Mouse (Mus musculus) hindbrain, embryonic 16.5 days (tissue): ENCODE data around the gene Tmem145. TPM values are rescaled to one million over a fixed set of nuclear protein-coding genes. Genes with fewer than 3 reads are reported as not detected.

Experiments
- ATAC-seq: fragments of 200-750 bp; cut with Nextera tagmentation; 2 replicates; pipeline ENCODE4 v1.8.0; 2017; ENCODE audit warnings: moderate TSS enrichment, moderate library complexity
- H3K27ac ChIP-seq: fragments of 300-500 bp; sonication (generic); 2 replicates; pipeline ENCODE4 v1.5.1; 2014; ENCODE audit warnings: low read depth, mild to moderate bottlenecking, control low read depth, low read length, moderate library complexity
- H3K27me3 ChIP-seq: fragments of 300-500 bp; sonication (generic); replicated peaks from 2 replicates; pipeline ENCODE4 v1.6.1; 2014; ENCODE audit warnings: low read length; ENCODE audit not compliant: control insufficient read depth, insufficient read depth
- H3K36me3 ChIP-seq: fragments of 300-500 bp; sonication (generic); 2 replicates; pipeline ENCODE4 v1.6.1; 2014; ENCODE audit warnings: mild to moderate bottlenecking, low read length, moderate library complexity, mixed read lengths; ENCODE audit not compliant: control insufficient read depth, insufficient read depth
- H3K4me1 ChIP-seq: fragments of 300-500 bp; sonication (generic); 2 replicates; pipeline ENCODE4 v1.6.1; 2014; ENCODE audit warnings: low read depth, low read length; ENCODE audit not compliant: control insufficient read depth, insufficient read depth
- H3K4me2 ChIP-seq: fragments of 300-500 bp; sonication (generic); 2 replicates; pipeline ENCODE4 v1.6.1; 2014; ENCODE audit warnings: mild to moderate bottlenecking, low read length, control low read depth, moderate library complexity
- H3K4me3 ChIP-seq: fragments of 300-500 bp; sonication (generic); 2 replicates; pipeline ENCODE4 v1.5.1; 2014; ENCODE audit warnings: mild to moderate bottlenecking, low read length, control low read depth, moderate library complexity
- H3K9ac ChIP-seq: fragments of 300-500 bp; sonication (generic); 2 replicates; pipeline ENCODE4 v1.6.1; 2014; ENCODE audit warnings: low read depth, mild to moderate bottlenecking, control low read depth, low read length, moderate library complexity
- H3K9me3 ChIP-seq: fragments of 300-500 bp; sonication (generic); 2 replicates; pipeline ENCODE4 v1.6.1; 2014; ENCODE audit warnings: mild to moderate bottlenecking, low read length, moderate library complexity; ENCODE audit not compliant: control insufficient read depth
- WGBS: fragments of 180-500 bp; shearing (Covaris S2); extraction: QIAGEN DNeasy Blood & Tissue Kit; methylation state at CpG from one replicate; pipeline ENCODE4 v1.1.7; 2014; 5-methylcytosine and 5-hydroxymethylcytosine counted together
- polyA plus RNA-seq: library from polyadenylated mRNA; unstranded; fragments of >200 nt; fragmentation: Nextera tagmentation; extraction: Ambion mirVana; gene quantifications from 2 replicates; pipeline ENCODE4 v1.2.1, GENCODE M21; 2015

Tmem145 gene
- polyA plus RNA-seq, 1 experiment from 2014 or later = 78.7 TPM

DNA sequence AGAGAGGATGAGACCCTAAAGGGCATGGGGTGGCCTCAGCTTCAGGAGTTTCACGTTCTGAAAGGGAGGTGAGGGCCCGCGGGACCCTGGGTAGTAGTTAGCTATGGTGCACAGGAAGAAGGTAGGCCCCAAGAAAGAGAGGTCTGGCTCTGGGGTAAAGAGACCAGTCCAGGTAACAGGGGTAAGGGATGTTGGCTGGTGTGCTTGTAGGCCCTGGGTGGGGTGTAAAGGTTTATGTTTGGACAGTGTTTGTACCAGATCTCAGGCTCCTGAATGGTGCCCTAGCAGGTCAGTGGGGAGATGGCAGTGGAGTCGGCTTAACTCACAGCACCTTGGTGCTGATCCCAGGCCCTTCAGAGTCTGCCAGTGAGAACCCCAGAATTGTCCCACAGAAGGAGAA lies 36.9 kb upstream of the Tmem145 start:
- Histone ChIP-seq H3K4me1 (peaks cover 24% of the 10 kb centered on the region), H3K4me2 (peak overlapping the region; percentile 68), H3K9me3 (no peaks in the 10 kb centered on the region), H3K27me3 (no peaks in the 10 kb centered on the region; the same call in none of the 2 replicates), H3K36me3 (peaks cover 22% of the 10 kb centered on the region; the same call in 1 of the 2 replicates), H3K27ac (peak overlapping the region; percentile 54; the same call in 1 of the 2 replicates), H3K9ac (peak overlapping the region; percentile 92), H3K4me3 (peak overlapping the region; percentile 83)
- ATAC-seq = no peak
- WGBS = 46% methylated on average over 4 of the region's 4 CpGs

DNA sequence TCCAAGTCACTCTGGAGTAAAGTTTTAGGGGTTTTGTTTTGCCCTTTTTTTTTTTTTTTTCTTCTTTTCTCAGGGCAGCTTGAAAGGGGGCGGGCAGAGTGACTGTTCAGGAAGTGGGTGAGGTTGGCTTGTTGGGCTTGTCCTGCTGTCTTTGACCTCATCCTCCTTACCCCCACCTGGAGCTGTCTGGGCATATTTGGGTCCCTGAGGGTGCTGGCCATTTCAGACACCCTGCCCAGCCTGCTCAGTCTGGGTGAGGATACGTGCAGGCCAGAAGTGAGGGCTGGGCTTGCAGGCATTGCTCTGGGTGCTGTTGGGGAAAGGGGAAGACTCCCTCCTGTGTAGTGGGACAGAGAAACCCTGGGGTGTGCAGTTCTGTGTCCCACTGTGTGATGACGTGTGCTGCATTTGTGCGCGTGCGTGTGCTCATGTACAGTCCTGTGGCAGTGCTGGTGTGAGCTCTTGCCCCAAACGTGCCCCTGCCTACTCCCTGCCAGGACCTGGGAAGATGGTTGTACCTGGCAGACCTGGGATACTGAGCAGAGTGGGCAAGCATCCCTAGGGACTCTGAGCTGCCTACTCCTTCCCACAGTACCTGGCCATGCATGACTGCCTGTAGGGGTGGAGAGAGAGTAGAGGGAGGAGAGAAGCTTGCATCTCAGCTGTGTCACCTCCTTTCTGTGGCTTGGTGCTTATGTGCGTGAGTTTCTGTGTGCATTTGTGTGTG lies 36.2 kb upstream of the Tmem145 start:
- H3K27ac ChIP-seq = no peak overlapping the region
- ATAC-seq = no peak
- H3K27me3 ChIP-seq = no peaks in the 10 kb centered on the region; the same call in 1 of the 2 replicates
- WGBS = 80% methylated on average over 8 of the region's 8 CpGs
- H3K4me1 ChIP-seq = peaks cover 25% of the 10 kb centered on the region
- H3K9ac ChIP-seq = peak overlapping the region; percentile 43; the same call in 1 of the 2 replicates
- H3K36me3 ChIP-seq = peaks cover 22% of the 10 kb centered on the region; the same call in 1 of the 2 replicates
- H3K9me3 ChIP-seq = no peaks in the 10 kb centered on the region
- H3K4me2 ChIP-seq = peak overlapping the region; percentile 68
- peak overlapping the region; percentile 9; the same call in 1 of the 2 replicates for H3K4me3 ChIP-seq

DNA sequence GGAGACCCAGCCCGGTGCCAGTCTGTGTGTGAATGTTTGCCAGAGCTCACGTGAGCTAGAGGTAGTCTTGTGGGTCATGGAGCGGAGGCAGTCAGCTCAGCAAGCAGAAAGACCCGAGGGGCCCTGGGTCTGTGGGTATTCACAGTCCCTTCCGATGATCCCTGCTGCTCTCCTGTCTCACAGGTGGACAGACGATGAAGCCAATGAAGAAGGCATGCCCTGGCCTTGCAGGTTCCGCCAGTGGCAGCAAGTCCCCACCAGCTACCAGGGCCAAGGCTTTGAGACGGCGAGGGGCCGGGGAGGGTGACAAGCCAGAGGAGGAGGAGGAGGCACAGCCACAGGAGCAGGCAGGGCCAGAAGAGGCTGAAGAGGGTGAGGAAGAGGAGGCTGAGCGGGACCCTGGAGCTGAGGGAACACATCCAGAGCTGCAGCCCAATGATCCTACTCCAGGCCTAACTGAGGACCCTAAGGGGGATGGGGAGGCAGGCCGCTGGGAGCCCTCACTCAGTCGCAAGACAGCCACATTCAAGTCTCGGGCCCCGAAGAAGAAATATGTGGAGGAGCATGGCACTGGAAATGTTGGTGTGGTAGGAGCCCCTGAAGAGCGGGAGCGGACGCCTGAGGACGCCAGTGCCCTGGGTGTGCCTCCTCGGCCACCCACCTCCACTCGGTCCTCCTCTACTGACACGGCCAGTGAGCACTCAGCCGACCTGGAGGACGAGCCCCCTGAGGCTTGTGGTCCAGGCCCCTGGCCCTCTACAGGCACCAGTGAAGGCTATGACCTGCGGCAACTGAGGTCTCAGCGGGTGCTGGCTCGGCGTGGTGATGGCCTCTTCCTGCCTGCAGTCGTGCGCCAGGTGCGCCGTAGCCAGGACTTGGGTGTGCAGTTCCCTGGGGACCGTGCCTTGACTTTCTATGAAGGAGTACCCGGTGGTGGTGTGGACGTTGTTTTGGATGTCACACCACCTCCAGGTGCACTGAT lies 35.0 kb upstream of the Tmem145 start:
- ATAC-seq = no peak
- 90% methylated on average over 35 of the region's 35 CpGs for WGBS
- Histone ChIP-seq H3K4me2 (no peak overlapping the region), H3K27me3 (no peaks in the 10 kb centered on the region), H3K4me1 (peaks cover 30% of the 10 kb centered on the region), H3K36me3 (peaks cover 22% of the 10 kb centered on the region; the same call in 1 of the 2 replicates), H3K4me3 (no peak overlapping the region), H3K27ac (no peak overlapping the region), H3K9me3 (no peaks in the 10 kb centered on the region), H3K9ac (no peak overlapping the region)

DNA sequence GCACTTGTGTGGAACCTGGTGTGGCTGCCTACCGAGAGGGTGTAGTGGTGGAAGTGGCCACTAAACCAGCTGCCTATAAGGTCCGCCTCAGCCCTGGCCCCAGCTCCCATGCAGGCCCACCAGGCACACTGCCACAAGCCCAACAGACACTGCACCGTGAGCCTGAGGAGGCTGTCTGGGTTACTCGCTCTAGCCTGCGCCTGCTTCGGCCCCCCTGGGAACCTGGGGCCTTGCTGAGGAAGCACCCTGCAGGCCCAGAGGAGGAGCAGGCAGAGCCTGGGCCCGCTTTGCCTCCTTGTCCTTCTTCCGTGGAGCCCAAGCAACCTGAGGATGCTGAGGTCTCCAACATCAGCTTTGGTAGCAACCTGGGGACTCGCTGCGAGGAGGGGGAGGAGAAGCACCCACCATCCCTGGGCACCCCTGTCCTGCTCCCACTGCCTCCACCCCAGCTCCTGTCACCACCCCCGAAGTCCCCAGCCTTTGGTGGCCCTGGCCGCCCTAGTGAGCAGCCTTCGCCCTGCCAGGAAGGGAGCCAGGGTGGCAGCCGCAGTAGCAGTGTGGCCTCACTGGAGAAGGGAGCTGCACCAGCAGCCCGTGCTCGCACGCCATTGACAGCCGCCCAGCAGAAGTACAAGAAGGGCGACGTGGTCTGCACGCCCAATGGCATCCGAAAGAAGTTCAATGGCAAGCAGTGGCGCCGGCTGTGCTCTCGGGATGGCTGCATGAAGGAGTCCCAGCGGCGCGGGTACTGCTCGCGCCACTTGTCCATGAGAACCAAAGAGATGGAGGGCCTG lies 34.1 kb upstream of the Tmem145 start:
- H3K27me3 ChIP-seq = no peaks in the 10 kb centered on the region

DNA sequence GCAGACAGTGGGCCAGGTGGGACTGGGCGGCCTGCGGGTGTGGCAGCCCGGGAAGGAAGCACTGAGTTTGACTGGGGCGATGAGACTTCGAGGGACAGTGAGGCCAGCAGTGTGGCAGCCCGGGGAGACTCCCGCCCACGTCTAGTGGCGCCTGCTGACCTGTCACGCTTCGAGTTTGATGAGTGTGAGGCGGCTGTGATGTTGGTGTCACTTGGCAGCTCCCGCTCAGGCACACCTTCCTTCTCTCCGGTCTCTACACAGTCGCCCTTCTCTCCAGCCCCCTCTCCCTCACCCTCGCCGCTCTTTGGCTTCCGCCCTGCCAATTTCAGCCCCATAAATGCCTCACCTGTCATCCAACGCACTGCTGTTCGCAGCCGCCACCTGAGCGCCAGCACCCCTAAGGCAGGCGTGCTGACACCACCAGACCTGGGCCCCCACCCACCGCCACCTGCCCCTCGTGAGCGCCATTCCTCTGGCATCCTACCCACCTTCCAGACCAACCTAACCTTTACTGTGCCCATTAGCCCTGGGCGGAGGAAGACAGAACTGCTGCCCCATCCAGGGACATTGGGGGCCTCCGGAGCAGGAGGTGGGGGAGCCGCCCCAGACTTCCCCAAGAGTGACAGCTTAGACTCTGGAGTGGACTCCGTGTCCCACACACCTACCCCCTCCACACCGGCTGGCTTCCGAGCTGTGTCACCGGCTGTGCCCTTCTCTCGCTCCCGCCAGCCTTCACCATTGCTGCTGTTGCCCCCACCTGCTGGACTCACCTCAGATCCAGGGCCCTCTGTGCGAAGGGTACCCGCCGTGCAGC lies 33.3 kb upstream of the Tmem145 start:
- Histone ChIP-seq H3K36me3 (peaks cover 22% of the 10 kb centered on the region; the same call in 1 of the 2 replicates), H3K9ac (no peak overlapping the region), H3K27ac (no peak overlapping the region), H3K4me1 (peaks cover 32% of the 10 kb centered on the region), H3K4me3 (no peak overlapping the region), H3K9me3 (no peaks in the 10 kb centered on the region), H3K4me2 (no peak overlapping the region), H3K27me3 (no peaks in the 10 kb centered on the region)
- WGBS = 89% methylated on average over 38 of the region's 38 CpGs
- no peak for ATAC-seq

More for the DNA sequence above, 34.1 kb upstream of the Tmem145 start:
- ATAC-seq = no peak
- Histone ChIP-seq H3K9ac (no peak overlapping the region), H3K4me2 (no peak overlapping the region), H3K9me3 (no peaks in the 10 kb centered on the region), H3K4me3 (no peak overlapping the region), H3K27ac (no peak overlapping the region), H3K36me3 (peaks cover 22% of the 10 kb centered on the region; the same call in 1 of the 2 replicates), H3K4me1 (peaks cover 30% of the 10 kb centered on the region)
- WGBS = 87% methylated on average over 30 of the region's 30 CpGs

DNA sequence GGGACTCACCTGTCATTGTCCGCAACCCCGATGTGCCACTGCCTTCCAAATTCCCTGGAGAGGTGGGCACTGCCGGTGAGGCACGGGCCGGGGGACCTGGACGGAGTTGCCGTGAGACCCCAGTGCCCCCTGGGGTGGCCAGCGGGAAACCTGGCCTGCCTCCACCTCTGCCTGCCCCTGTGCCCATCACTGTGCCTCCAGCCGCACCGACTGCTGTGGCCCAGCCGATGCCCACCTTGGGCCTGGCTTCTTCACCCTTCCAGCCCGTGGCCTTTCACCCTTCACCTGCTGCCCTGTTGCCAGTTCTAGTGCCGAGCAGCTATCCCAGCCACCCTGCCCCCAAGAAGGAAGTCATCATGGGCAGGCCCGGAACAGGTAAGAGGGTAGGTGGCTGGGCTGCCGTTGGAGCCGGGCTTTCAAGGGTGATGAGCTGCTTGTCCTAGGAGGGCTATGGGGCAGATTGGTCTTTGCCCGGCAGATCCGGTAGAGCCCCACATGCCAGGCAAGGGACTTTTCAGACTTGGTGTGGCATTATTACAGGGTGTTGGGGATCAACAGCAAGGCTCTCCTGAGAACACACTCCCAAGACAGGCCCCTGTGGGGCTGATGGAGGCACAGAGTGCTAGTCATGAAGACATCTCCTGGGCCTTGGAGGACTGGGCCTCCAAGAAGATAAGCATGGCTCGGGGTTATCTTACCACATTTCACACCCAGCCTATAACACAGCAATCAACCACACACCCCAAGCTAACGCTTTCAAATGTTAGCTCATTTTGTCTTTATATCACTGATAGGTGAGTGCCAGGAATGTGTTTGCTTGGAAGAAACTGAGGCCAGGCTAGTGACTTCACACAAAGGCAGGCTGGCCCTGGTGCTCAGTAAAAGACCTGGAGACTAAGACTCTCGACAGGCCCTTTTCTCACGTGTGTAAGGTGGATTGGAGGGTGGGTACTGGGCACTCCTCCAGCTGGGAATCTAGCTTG lies 32.4 kb upstream of the Tmem145 start:
- peaks cover 36% of the 10 kb centered on the region for H3K4me1 ChIP-seq

DNA sequence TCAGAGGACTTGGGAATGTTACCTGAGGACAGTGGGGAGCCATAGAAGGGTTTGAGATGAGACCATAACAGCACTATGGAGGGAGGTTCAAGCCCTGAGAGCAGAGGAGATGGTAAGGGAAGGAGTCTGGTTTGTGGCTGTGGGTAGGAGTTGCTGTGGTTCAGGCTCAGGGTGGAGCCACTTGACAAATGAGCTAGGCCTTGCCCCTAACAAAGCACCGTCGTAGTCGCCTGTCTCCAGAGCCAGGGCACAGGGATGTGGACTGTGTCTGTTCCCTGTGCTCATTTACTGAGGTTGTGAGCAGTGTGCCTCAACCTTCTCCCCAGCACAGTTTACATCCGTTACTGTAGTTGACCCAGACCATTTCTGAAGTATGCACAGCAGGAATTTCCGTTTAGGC lies 31.3 kb upstream of the Tmem145 start:
- H3K4me2 ChIP-seq = no peak overlapping the region
- H3K9ac ChIP-seq = no peak overlapping the region
- no peak overlapping the region for H3K4me3 ChIP-seq
- H3K9me3 ChIP-seq = no peaks in the 10 kb centered on the region
- 53% methylated on average over 5 of the region's 5 CpGs for WGBS
- peaks cover 22% of the 10 kb centered on the region; the same call in 1 of the 2 replicates for H3K36me3 ChIP-seq
- H3K27ac ChIP-seq = no peak overlapping the region
- ATAC-seq = no peak
- H3K27me3 ChIP-seq = no peaks in the 10 kb centered on the region
- peaks cover 32% of the 10 kb centered on the region for H3K4me1 ChIP-seq

More for the DNA sequence above, 32.4 kb upstream of the Tmem145 start:
- Histone ChIP-seq H3K4me2 (no peak overlapping the region), H3K27me3 (no peaks in the 10 kb centered on the region), H3K4me3 (no peak overlapping the region), H3K36me3 (peaks cover 22% of the 10 kb centered on the region; the same call in 1 of the 2 replicates), H3K27ac (no peak overlapping the region), H3K9me3 (no peaks in the 10 kb centered on the region), H3K9ac (peak overlapping the region; percentile 11)
- ATAC-seq = no peak
- 89% methylated on average over 22 of the region's 22 CpGs for WGBS
